Mouse (Mus musculus) thymus, adult 2 months (tissue): ENCODE data around the gene Igfbp3.

Experiments
- CTCF ChIP-seq: fragments of 200-500 bp; IDR thresholded peaks from 2 replicates; pipeline ENCODE4 v1.5.1; 2012; ENCODE audit warnings: mild to moderate bottlenecking, control low read depth, low read length, moderate library complexity, borderline replicate concordance; ENCODE audit not compliant: control insufficient read depth, poor library complexity, insufficient read depth; ENCODE audit errors: extremely low read depth
- POLR2A ChIP-seq: fragments of 200-500 bp; IDR thresholded peaks from 2 replicates; pipeline ENCODE4 v1.6.1; 2012; ENCODE audit warnings: mild to moderate bottlenecking, low read length, control low read depth, moderate library complexity; ENCODE audit not compliant: control insufficient read depth, poor library complexity, insufficient read depth; ENCODE audit errors: extremely low read depth

- TF ChIP-seq CTCF: no peak
- no peak for TF ChIP-seq POLR2A
Observed at GRCm38 (mm10) chr11:7230000-7230399, 16.3 kb upstream of the Igfbp3 start.
